Mouse (Mus musculus): ENCODE results near the gene Rpgr. TPM values are rescaled to one million over a fixed set of nuclear protein-coding genes. Genes with fewer than 3 reads are reported as not detected.

Gene Rpgr
- polyA plus RNA-seq, 1 experiment: 1.4 TPM

DNA sequence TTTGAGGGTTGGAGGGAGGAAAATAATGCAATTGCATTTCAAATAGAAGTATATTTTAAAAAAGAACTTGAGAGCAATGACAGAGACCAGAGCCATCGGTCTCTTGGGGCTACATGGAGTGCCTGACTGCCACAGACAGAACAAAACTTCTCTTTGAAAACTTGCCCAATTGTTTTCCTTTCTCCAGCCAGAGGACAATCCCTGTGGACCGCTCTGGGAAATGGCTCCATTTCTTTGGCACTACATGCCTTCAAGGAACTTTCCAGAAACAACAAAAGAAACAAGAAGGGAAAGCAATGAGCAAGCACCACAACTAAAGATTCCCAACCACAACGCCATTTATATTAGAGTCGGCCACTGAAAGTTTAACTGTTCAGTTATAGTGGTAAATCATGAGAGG lies 154.5 kb downstream of the Rpgr start:
- no peak for TF ChIP-seq MYOD1 (IDR thresholded peaks at IDR 0.05; ENCODE audit: control insufficient read depth in 1 of 3, insufficient read length in 2 of 3, low read depth in 2 of 3)
- TF ChIP-seq MYOG (IDR thresholded peaks at IDR 0.05; ENCODE audit: control insufficient read depth in 1 of 3, insufficient read depth in 1 of 3, insufficient read length in 2 of 3, low read depth in 2 of 3): no peak
- no peak for TF ChIP-seq TCF3 (IDR thresholded peaks at IDR 0.05; ENCODE audit: insufficient read length, low read depth)
- no peak for TF ChIP-seq REST (IDR thresholded peaks at IDR 0.05; ENCODE audit: insufficient read depth, insufficient read length)
- no peak for TF ChIP-seq E2F4 (IDR thresholded peaks at IDR 0.05; ENCODE audit: insufficient read depth)
- TF ChIP-seq POLR2A (IDR thresholded peaks at IDR 0.05; ENCODE audit: insufficient read length, low read depth): no peak
- no peak for TF ChIP-seq SRF (IDR thresholded peaks at IDR 0.05; ENCODE audit: control insufficient read depth, insufficient read length, low read depth)
- no peak for TF ChIP-seq MAX (IDR thresholded peaks at IDR 0.05; ENCODE audit: low read depth)
- TF ChIP-seq USF1 (IDR thresholded peaks at IDR 0.05; ENCODE audit: low read depth): no peak
- Histone ChIP-seq H3K79me2 (ENCODE audit: control insufficient read depth, insufficient read depth) (no peaks in the 10 kb centered on the region), H3K4me2 (ENCODE audit: low read depth) (peak overlapping the region; percentile 6), H3ac (ENCODE audit: control insufficient read depth, insufficient read length) (no peak overlapping the region), H3K36me3 (ENCODE audit: control insufficient read depth, insufficient read depth) (no peaks in the 10 kb centered on the region), H3K4me3 (no peak overlapping the region), H3K27me3 (ENCODE audit: control insufficient read depth, insufficient read depth, insufficient read length) (no peaks in the 10 kb centered on the region)

DNA sequence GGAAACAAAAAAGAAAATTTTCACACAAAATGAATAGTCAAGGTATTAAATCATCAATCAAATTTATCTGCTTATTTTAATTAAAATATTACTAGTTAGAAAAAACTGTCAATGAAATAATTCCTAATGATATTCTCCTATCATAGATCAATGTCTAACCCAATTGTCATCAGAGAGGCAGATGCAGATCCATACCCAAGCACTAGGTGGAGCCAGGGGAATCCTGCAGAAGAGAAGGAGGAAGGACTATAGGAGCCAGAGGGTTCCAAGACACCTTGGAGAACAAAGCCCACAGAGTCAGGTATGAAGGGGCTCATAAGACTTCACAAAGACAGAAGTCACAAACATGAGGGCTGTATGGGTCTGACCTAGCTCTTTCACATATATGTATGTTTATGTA lies 182.1 kb downstream of the Rpgr start:
- H3ac ChIP-seq (ENCODE audit: control insufficient read depth, insufficient read length): no peak overlapping the region
- no peak overlapping the region for H3K4me3 ChIP-seq
- TF ChIP-seq MAX (IDR thresholded peaks at IDR 0.05; ENCODE audit: low read depth) (no peak), POLR2A (IDR thresholded peaks at IDR 0.05; ENCODE audit: insufficient read length, low read depth) (no peak), POLR2AphosphoS2 (IDR thresholded peaks at IDR 0.05; ENCODE audit: insufficient read length, low read depth) (no peak), MYOD1 (IDR thresholded peaks at IDR 0.05; ENCODE audit: control insufficient read depth in 1 of 3, insufficient read length in 2 of 3, low read depth in 2 of 3) (no peak), E2F4 (IDR thresholded peaks at IDR 0.05; ENCODE audit: insufficient read depth) (no peak), TCF3 (IDR thresholded peaks at IDR 0.05; ENCODE audit: insufficient read length, low read depth) (no peak), MYOG (IDR thresholded peaks at IDR 0.05; ENCODE audit: control insufficient read depth in 1 of 3, insufficient read depth in 1 of 3, insufficient read length in 2 of 3, low read depth in 2 of 3) (no peak), USF1 (IDR thresholded peaks at IDR 0.05; ENCODE audit: low read depth) (no peak), SRF (IDR thresholded peaks at IDR 0.05; ENCODE audit: control insufficient read depth, insufficient read length, low read depth) (no peak), CEBPB (IDR thresholded peaks at IDR 0.05; ENCODE audit: insufficient read depth, poor library complexity, severe bottlenecking) (no peak), TCF12 (IDR thresholded peaks at IDR 0.05; ENCODE audit: insufficient read depth, poor library complexity, severe bottlenecking) (no peak), REST (IDR thresholded peaks at IDR 0.05; ENCODE audit: insufficient read depth, insufficient read length) (no peak)
- H3K4me2 ChIP-seq (ENCODE audit: low read depth): no peak overlapping the region
- no peaks in the 10 kb centered on the region for H3K79me2 ChIP-seq (ENCODE audit: control insufficient read depth, insufficient read depth)
- H3K36me3 ChIP-seq (ENCODE audit: control insufficient read depth, insufficient read depth): no peaks in the 10 kb centered on the region
- H3K27me3 ChIP-seq (ENCODE audit: control insufficient read depth, insufficient read depth, insufficient read length): no peaks in the 10 kb centered on the region

Other genes with a start within 250 kb of the Rpgr start
- gene Srpx, start 99.2 kb downstream of the Rpgr start, polyA plus RNA-seq (2012; fragmentation: generic; extraction: Trizol): 0.06 TPM
- gene Otc, start 35.4 kb upstream of the Rpgr start, polyA plus RNA-seq (2012; fragmentation: generic; extraction: Trizol): not detected

All from myocyte (in vitro differentiated cells).